Mouse (Mus musculus): ENCODE data around the gene Cnbd2. TPM values are rescaled to one million over a fixed set of nuclear protein-coding genes. Genes with fewer than 3 reads are reported as not detected.
"Not testable (repeated sequence)": the region's sequence is repeated elsewhere in the genome, so short reads cannot be mapped to it uniquely, and the experiment has no call there.

Gene Cnbd2
- polyA plus RNA-seq, 1 experiment = 3.4 TPM

GRCm38 (mm10) chr2:156392461-156393154 lies 80.5 kb downstream of the Cnbd2 start:
- peak; percentile 57 for DNase-seq (ENCODE audit: low spot score)

GRCm38 (mm10) chr2:156393155-156393828 lies 81.2 kb downstream of the Cnbd2 start:
- no peak for DNase-seq (ENCODE audit: low spot score)

GRCm38 (mm10) chr2:156394282-156394681 lies 82.2 kb downstream of the Cnbd2 start:
- DNase-seq (ENCODE audit: low spot score) = no peak

- no peak for DNase-seq (ENCODE audit: low spot score)
Observed at GRCm38 (mm10) chr2:156396096-156396495, 84.0 kb downstream of the Cnbd2 start.

GRCm38 (mm10) chr2:156397988-156398387 lies 85.9 kb downstream of the Cnbd2 start:
- DNase-seq (ENCODE audit: low spot score) = no peak

GRCm38 (mm10) chr2:156399485-156399884 lies 87.4 kb downstream of the Cnbd2 start:
- no peak for DNase-seq (ENCODE audit: low spot score)

- DNase-seq (ENCODE audit: low spot score) = no peak
Observed at GRCm38 (mm10) chr2:156401331-156401730, 89.2 kb downstream of the Cnbd2 start.

- DNase-seq (ENCODE audit: low spot score) = no peak
Observed at GRCm38 (mm10) chr2:156402036-156402435, 89.9 kb downstream of the Cnbd2 start.

GRCm38 (mm10) chr2:156406987-156407386 lies 94.9 kb downstream of the Cnbd2 start:
- DNase-seq (ENCODE audit: low spot score) = no peak

- DNase-seq (ENCODE audit: low spot score) = no peak
Observed at GRCm38 (mm10) chr2:156408168-156408567, 96.1 kb downstream of the Cnbd2 start.

GRCm38 (mm10) chr2:156411348-156411747 lies 99.2 kb downstream of the Cnbd2 start:
- DNase-seq (ENCODE audit: low spot score) = not testable (repeated sequence)

GRCm38 (mm10) chr2:156414996-156415395 lies 102.9 kb downstream of the Cnbd2 start:
- DNase-seq (ENCODE audit: low spot score) = no peak

GRCm38 (mm10) chr2:156415674-156416073 lies 103.6 kb downstream of the Cnbd2 start:
- DNase-seq (ENCODE audit: low spot score) = no peak

- DNase-seq (ENCODE audit: low spot score) = no peak
Observed at GRCm38 (mm10) chr2:156417194-156417593, 105.1 kb downstream of the Cnbd2 start.

GRCm38 (mm10) chr2:156418467-156418866 lies 106.4 kb downstream of the Cnbd2 start:
- no peak for DNase-seq (ENCODE audit: low spot score)

GRCm38 (mm10) chr2:156420327-156420693 lies 108.2 kb downstream of the Cnbd2 start:
- DNase-seq (ENCODE audit: low spot score) = no peak

- peak; percentile 65 for DNase-seq (ENCODE audit: low spot score)
Observed at GRCm38 (mm10) chr2:156420694-156421380, 108.7 kb downstream of the Cnbd2 start, which contains the start of gene Epb41l1. TSS of gene Epb41l1 (plus strand) at chr2:156420909.

- DNase-seq (ENCODE audit: low spot score) = no peak
Observed at GRCm38 (mm10) chr2:156421381-156422110, 109.4 kb downstream of the Cnbd2 start.

- DNase-seq (ENCODE audit: low spot score) = no peak
Observed at GRCm38 (mm10) chr2:156422631-156423030, 110.5 kb downstream of the Cnbd2 start.

- no peak for DNase-seq (ENCODE audit: low spot score)
Observed at GRCm38 (mm10) chr2:156423672-156424071, 111.6 kb downstream of the Cnbd2 start.

All from urinary bladder, adult 2 months (tissue).